Mouse (Mus musculus) small intestine, adult 2 months (tissue): ENCODE data around the gene Vmn1r137. TPM values are rescaled to one million over a fixed set of nuclear protein-coding genes. Genes with fewer than 3 reads are reported as not detected.
"Not testable (repeated sequence)": the region's sequence is repeated elsewhere in the genome, so short reads cannot be mapped to it uniquely, and the experiment has no call there.

Source experiments
- H3K27ac ChIP-seq: fragments of 200-500 bp; 2 replicates; pipeline ENCODE4 v1.5.1; 2012; ENCODE audit warnings: low read depth, low read length, control low read depth, inconsistent platforms; ENCODE audit not compliant: insufficient read depth
- H3K27me3 ChIP-seq: fragments of 200-500 bp; 2 replicates; pipeline ENCODE4 v1.6.1; 2012; ENCODE audit warnings: mild to moderate bottlenecking, moderate library complexity, low read length, inconsistent platforms; ENCODE audit not compliant: control insufficient read depth, insufficient read depth
- H3K36me3 ChIP-seq: fragments of 200-500 bp; 2 replicates; pipeline ENCODE4 v1.6.1; 2012; ENCODE audit warnings: mild to moderate bottlenecking, low read length, control low read depth, inconsistent platforms; ENCODE audit not compliant: control insufficient read depth, insufficient read depth
- H3K4me1 ChIP-seq: fragments of 200-500 bp; 2 replicates; pipeline ENCODE4 v1.6.1; 2012; ENCODE audit warnings: low read length, inconsistent platforms, mixed read lengths; ENCODE audit not compliant: control insufficient read depth, insufficient read depth, insufficient read length
- H3K4me3 ChIP-seq: fragments of 200-500 bp; 2 replicates; pipeline ENCODE4 v1.5.1; 2012; ENCODE audit warnings: low read depth, mild to moderate bottlenecking, control low read depth, inconsistent platforms, low read length, moderate library complexity
- WGBS: fragments of 180-500 bp; shearing (Covaris S2); methylation state at CpG from one replicate; pipeline ENCODE4 v1.1.7; 2018; 5-methylcytosine and 5-hydroxymethylcytosine counted together
- polyA plus RNA-seq: library from polyadenylated mRNA; depleted of rRNA; stranded (reverse); fragments of >200 nt; gene quantifications from 2 replicates; pipeline ENCODE4 v1.2.3, GENCODE M21; 2012; rRNA removed

Vmn1r137 gene
- polyA plus RNA-seq, result not detected in 2 replicates

DNA sequence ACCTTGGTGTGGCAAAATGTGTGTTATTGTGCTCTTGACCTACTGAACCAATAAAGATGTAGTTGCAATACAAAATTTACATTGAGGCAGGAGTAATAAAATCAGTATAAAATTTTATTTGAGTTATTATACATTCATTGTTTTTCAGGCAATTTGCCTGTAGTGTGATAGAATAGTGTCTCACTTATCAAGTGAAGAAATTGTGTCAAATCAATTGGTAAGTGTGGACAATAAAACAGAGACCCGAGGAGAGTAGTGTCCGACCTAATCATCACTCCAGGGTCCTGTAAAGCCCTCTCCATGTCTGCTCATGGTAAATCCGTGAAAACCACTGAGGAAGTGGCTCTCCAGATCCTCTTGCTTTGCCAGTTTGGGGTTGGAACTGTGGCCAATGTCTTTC, at the start of gene Vmn1r137:
TSS of gene Vmn1r137 (plus strand) at position 301 of the 400 bp plus-strand sequence.
- H3K27ac ChIP-seq, result not testable (repeated sequence)
- no CpG with 5 or more reads among the region's 3 CpGs for WGBS

DNA sequence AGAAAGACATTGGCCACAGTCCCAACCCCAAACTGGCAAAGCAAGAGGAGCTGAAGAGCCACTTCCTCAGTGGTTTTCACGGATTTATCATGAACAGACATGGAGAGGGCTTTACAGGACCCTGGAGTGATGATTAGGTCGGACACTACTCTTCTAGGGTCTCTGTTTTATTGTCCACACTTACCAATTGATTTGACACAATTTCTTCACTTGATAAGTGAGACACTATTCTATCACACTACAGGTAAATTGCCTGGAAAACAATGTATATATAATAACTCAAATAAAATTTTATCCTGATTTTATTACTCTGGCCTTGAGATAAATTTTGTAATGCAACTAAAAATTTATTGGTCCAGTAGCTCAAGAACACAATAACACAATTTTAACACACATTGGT, 34.4 kb downstream of the Vmn1r137 start, which contains the start of gene Vmn1r138:
TSS of gene Vmn1r138 (minus strand) at position 101 of the 400 bp plus-strand sequence.
- H3K4me1 ChIP-seq, H3K36me3 ChIP-seq, H3K4me3 ChIP-seq, H3K27ac ChIP-seq, H3K27me3 ChIP-seq: not testable (repeated sequence)
- no CpG with 5 or more reads among the region's 2 CpGs for WGBS

More for the DNA sequence above, at the start of gene Vmn1r137:
- H3K27me3 ChIP-seq, H3K36me3 ChIP-seq, H3K4me1 ChIP-seq, H3K4me3 ChIP-seq: not testable (repeated sequence)

Other genes with a start within 250 kb of the Vmn1r137 start
- gene Gm4175, start 233.1 kb upstream of the Vmn1r137 start, polyA plus RNA-seq, result not detected in 2 replicates
- gene Gm4177, start 197.9 kb upstream of the Vmn1r137 start, polyA plus RNA-seq, result not detected in 2 replicates
- not detected in 2 replicates for gene Vmn1r135, start 162.2 kb upstream of the Vmn1r137 start, polyA plus RNA-seq
- gene Gm5725, start 150.3 kb upstream of the Vmn1r137 start, polyA plus RNA-seq, result not detected in 2 replicates
- gene Gm5891, start 73.3 kb upstream of the Vmn1r137 start, polyA plus RNA-seq, result not detected in 2 replicates
- gene Vmn1r138, start 34.3 kb downstream of the Vmn1r137 start, polyA plus RNA-seq, result not detected in 2 replicates
- not detected in 2 replicates for gene Gm6176, start 61.7 kb downstream of the Vmn1r137 start, polyA plus RNA-seq
- not detected in 2 replicates for gene Vmn1r139, start 74.5 kb downstream of the Vmn1r137 start, polyA plus RNA-seq
- not detected in 2 replicates for gene Gm16451, start 123.7 kb downstream of the Vmn1r137 start, polyA plus RNA-seq
- gene Gm10666, start 140.2 kb downstream of the Vmn1r137 start, polyA plus RNA-seq, result not detected in 2 replicates
- not detected in 2 replicates for gene Vmn1r142, start 169.4 kb downstream of the Vmn1r137 start, polyA plus RNA-seq
- not detected in 2 replicates for gene Vmn1r143, start 194.8 kb downstream of the Vmn1r137 start, polyA plus RNA-seq
- not detected in 2 replicates for gene Gm8653, start 206.7 kb downstream of the Vmn1r137 start, polyA plus RNA-seq
- gene Gm8453, start 234.9 kb downstream of the Vmn1r137 start, polyA plus RNA-seq, result not detected in 2 replicates